Mouse (Mus musculus): Measurements from ENCODE around the gene Dusp5. TPM values are rescaled to one million over a fixed set of nuclear protein-coding genes. Genes with fewer than 3 reads are reported as not detected.

The Dusp5 gene
- polyA plus RNA-seq, 1 experiment from 2014 or later = 3.0 TPM

DNA sequence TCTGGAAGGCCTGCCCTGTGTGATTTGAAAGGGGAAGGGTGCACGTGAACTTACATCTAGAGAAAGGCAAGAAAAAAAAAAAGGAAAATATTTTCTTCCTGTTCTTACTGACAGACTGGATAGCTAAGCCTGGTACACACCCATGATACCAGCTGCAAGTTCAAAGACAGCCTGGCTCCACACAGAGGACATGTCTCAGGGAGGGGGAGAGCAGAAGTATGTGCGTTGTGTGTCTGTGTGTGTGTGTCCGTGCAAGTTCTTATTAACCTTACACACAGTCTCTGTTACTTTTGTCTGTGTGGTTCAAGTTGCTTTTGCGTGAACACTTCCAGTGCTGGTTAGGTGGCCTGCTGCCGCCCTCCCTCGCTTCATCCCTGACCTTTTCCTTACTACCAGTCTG lies 7.3 kb downstream of the Dusp5 start:
- Histone ChIP-seq H3K36me3 (replicated peaks; ENCODE audit: control insufficient read depth, insufficient read depth) (no peaks in the 10 kb centered on the region), H3K27me3 (ENCODE audit: control insufficient read depth, insufficient read depth, low read length) (peaks cover 8% of the 10 kb centered on the region), H3K4me2 (replicated peaks) (no peak overlapping the region), H3K4me1 (replicated peaks; ENCODE audit: control insufficient read depth, insufficient read depth, low read length) (no peaks in the 10 kb centered on the region), H3K4me3 (replicated peaks; ENCODE audit: low read length) (no peak overlapping the region), H3K27ac (no peak overlapping the region), H3K9me3 (ENCODE audit: control insufficient read depth, low read length) (no peaks in the 10 kb centered on the region), H3K9ac (no peak overlapping the region)
- 92% methylated on average over 6 of the region's 6 CpGs for WGBS
- no peak for ATAC-seq (ENCODE audit: low FRiP score)
- DNase-seq (ENCODE audit: low spot score) = no peak

DNA sequence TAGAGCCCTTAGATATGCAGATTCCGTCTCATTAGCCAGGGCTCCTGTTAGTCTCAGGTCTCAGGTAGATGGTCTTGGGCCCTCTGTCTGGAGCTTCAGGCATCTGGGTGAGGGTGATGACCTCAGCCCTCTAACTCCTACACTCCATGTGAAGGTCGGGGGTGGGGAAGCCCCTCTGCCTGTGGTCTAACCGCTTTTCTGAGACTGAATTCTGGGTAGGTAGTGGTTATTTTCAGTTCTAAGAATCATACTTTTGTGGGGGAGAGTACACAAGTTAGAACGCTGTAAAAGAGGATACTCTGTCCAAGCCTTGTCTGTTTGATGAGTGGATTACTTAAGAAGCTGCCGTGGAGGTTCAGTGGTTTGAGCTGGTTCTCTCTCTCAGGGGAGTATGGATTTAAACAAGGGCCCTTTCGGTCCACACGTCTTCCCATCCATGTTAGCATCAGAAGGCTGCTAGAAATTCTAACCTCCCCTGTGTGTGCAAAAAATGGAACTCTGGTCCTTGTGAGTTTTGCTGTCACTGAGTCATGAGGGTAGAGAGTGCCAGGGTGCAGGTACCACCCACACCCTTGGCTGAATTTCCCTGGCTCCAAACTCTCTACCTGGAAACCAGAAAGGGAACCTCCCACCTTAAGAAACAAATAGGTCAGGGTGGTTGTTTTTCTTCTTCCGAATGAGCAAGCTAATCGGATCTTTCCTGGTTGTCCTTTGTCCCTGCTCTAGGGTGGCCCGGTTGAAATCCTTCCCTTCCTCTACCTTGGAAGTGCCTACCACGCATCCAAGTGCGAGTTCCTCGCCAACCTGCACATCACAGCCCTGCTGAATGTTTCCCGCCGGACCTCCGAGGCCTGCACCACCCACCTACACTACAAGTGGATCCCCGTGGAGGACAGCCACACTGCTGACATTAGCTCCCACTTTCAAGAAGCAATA lies 8.1 kb downstream of the Dusp5 start:
- 82% methylated on average over 17 of the region's 17 CpGs for WGBS
- DNase-seq (ENCODE audit: low spot score) (no peak), ATAC-seq (ENCODE audit: low FRiP score) (no peak)
- Histone ChIP-seq H3K4me1 (replicated peaks; ENCODE audit: control insufficient read depth, insufficient read depth, low read length) (no peaks in the 10 kb centered on the region), H3K27me3 (ENCODE audit: control insufficient read depth, insufficient read depth, low read length) (peaks cover under 1% of the 10 kb centered on the region), H3K27ac (no peak overlapping the region), H3K9ac (no peak overlapping the region), H3K36me3 (replicated peaks; ENCODE audit: control insufficient read depth, insufficient read depth) (no peaks in the 10 kb centered on the region), H3K4me2 (replicated peaks) (no peak overlapping the region), H3K9me3 (ENCODE audit: control insufficient read depth, low read length) (no peaks in the 10 kb centered on the region), H3K4me3 (replicated peaks; ENCODE audit: low read length) (no peak overlapping the region)

DNA sequence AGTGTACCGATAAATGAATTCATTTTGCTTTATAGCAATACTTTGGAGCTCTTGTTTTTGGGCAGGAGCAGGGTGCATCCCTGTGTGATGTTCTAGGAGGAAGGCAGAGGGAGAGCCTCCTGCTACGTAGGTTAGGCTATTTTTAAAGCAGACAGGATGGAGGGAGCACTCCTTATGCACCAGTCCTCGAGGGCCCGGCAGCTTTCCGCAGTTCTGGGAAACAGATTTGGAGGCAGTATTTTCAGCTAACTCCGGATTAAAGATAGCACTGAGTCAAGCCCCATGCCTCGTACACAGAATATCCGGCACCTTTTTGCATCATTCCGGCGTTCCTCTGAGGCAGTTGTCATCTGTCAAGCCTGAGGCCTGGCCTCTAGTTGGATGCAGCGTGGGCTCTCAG lies 9.1 kb downstream of the Dusp5 start:
- ATAC-seq (ENCODE audit: low FRiP score) (no peak), DNase-seq (ENCODE audit: low spot score) (no peak)
- Histone ChIP-seq H3K27ac (no peak overlapping the region), H3K4me3 (replicated peaks; ENCODE audit: low read length) (no peak overlapping the region), H3K9me3 (ENCODE audit: control insufficient read depth, low read length) (no peaks in the 10 kb centered on the region), H3K9ac (no peak overlapping the region), H3K4me1 (replicated peaks; ENCODE audit: control insufficient read depth, insufficient read depth, low read length) (no peaks in the 10 kb centered on the region), H3K4me2 (replicated peaks) (no peak overlapping the region), H3K36me3 (replicated peaks; ENCODE audit: control insufficient read depth, insufficient read depth) (no peaks in the 10 kb centered on the region), H3K27me3 (ENCODE audit: control insufficient read depth, insufficient read depth, low read length) (no peaks in the 10 kb centered on the region)
- 96% methylated on average over 11 of the region's 11 CpGs for WGBS

DNA sequence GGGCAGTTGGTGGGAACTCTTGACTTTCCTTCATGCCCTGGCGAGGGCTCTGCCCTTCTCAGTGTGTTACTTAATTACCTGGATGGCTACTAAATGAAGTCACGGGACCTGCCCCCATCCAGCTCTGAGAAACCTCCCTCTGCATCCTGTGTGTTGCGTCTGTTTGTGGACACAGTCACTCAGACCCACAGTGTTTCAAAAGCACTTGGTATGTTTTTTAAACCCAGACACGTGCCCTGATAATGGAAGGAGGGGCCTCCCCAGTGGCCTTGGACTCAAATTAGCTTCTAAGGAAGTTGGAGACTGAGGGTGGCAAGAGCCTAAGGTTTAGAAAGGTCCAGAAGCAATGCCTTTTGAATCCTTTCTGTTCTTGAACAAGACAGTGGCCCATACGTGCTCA lies 9.9 kb downstream of the Dusp5 start:
- Histone ChIP-seq H3K27me3 (ENCODE audit: control insufficient read depth, insufficient read depth, low read length) (no peaks in the 10 kb centered on the region), H3K27ac (no peak overlapping the region), H3K9me3 (ENCODE audit: control insufficient read depth, low read length) (no peaks in the 10 kb centered on the region), H3K4me3 (replicated peaks; ENCODE audit: low read length) (no peak overlapping the region), H3K4me2 (replicated peaks) (no peak overlapping the region), H3K9ac (no peak overlapping the region), H3K36me3 (replicated peaks; ENCODE audit: control insufficient read depth, insufficient read depth) (no peaks in the 10 kb centered on the region), H3K4me1 (replicated peaks; ENCODE audit: control insufficient read depth, insufficient read depth, low read length) (no peaks in the 10 kb centered on the region)
- ATAC-seq (ENCODE audit: low FRiP score) (no peak), DNase-seq (ENCODE audit: low spot score) (no peak)
- 77% methylated on average over 5 of the region's 5 CpGs for WGBS

DNA sequence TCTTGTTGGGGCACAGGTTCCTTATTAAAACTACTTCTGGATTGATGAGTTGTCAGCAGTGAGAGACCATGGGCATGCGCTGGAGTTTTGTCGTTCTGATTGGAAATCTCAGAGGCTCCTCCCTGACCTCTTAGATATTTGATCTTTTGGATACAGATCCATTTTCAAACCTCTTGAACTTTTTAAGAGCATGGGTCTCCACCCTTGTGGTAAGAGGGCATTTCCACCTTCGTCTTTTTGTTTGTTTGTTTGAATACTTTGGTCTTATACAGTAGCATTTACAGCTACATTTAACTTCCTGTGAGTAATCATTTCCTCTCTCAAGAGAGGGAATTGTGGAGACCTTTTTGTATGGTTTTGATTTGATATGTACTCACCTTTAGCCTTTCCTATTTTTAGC lies 10.4 kb downstream of the Dusp5 start:
- no peak overlapping the region for H3K4me2 ChIP-seq (replicated peaks)
- ATAC-seq (ENCODE audit: low FRiP score) = no peak
- WGBS = 95% methylated on average over 3 of the region's 3 CpGs
- no peaks in the 10 kb centered on the region for H3K9me3 ChIP-seq (ENCODE audit: control insufficient read depth, low read length)
- no peaks in the 10 kb centered on the region for H3K27me3 ChIP-seq (ENCODE audit: control insufficient read depth, insufficient read depth, low read length)
- H3K27ac ChIP-seq = no peak overlapping the region
- no peaks in the 10 kb centered on the region for H3K36me3 ChIP-seq (replicated peaks; ENCODE audit: control insufficient read depth, insufficient read depth)
- no peak for DNase-seq (ENCODE audit: low spot score)
- no peak overlapping the region for H3K9ac ChIP-seq
- no peaks in the 10 kb centered on the region for H3K4me1 ChIP-seq (replicated peaks; ENCODE audit: control insufficient read depth, insufficient read depth, low read length)
- H3K4me3 ChIP-seq (replicated peaks; ENCODE audit: low read length) = no peak overlapping the region

DNA sequence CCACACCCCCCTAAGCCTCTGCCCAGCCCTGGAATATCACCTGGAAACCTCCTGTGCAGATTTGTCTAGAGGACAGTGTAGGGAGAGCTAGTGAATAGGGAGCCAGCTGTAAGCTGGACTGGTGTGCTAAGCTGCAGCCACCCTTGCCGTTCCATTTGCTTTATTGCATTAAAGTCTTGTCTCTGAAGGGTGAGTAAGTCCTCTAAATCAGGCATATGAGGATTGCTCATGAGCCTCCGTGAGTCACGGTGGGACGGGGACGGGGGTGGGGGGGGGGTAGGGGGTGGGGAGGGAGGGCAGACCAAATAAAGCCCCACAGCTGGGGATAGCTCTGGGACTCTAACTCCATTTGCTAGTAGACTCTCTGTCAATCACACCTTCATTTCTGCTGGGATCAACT lies 14.7 kb downstream of the Dusp5 start:
- DNase-seq (ENCODE audit: low spot score) (no peak), ATAC-seq (ENCODE audit: low FRiP score) (no peak)
- WGBS = 59% methylated on average over 5 of the region's 5 CpGs
- Histone ChIP-seq H3K9me3 (ENCODE audit: control insufficient read depth, low read length) (no peaks in the 10 kb centered on the region), H3K27me3 (ENCODE audit: control insufficient read depth, insufficient read depth, low read length) (no peaks in the 10 kb centered on the region), H3K4me3 (replicated peaks; ENCODE audit: low read length) (no peak overlapping the region), H3K27ac (no peak overlapping the region), H3K4me1 (replicated peaks; ENCODE audit: control insufficient read depth, insufficient read depth, low read length) (peaks cover 5% of the 10 kb centered on the region; the same call in 1 of the 2 replicates), H3K4me2 (replicated peaks) (no peak overlapping the region), H3K9ac (no peak overlapping the region), H3K36me3 (replicated peaks; ENCODE audit: control insufficient read depth, insufficient read depth) (no peaks in the 10 kb centered on the region)

DNA sequence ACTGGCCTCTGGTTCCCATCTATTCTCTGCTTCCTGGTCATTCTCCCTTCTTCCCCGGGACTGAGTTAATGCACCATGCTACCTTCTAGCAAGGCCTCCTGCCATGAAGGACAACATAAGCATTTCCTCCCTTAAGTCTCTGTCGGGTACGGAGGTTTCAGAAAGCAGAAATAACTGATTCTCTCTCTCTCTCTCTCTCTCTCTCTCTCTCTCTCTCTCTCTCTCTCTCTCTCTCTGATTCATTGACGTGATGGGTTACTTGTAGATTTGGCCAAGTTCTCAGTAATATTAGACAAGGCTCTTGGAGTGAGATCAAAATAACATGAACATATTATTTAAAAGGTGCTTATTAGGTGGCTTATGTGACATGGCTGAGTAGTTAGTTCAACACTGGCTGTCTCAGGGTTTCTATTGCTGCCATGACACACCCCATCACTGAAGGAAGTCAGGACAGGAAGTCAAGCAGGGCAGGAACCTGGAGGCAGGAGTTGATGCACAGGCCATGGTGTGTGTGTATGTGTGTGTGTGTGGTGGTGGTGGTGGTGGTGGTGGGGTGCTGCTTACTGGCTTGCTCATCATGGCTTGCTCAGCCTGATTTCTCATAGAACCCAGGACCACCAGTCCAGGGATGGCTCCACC lies 16.1 kb downstream of the Dusp5 start:
- H3K9me3 ChIP-seq (ENCODE audit: control insufficient read depth, low read length) = no peaks in the 10 kb centered on the region
- no peak overlapping the region for H3K9ac ChIP-seq
- ATAC-seq (ENCODE audit: low FRiP score) = no peak
- H3K27ac ChIP-seq = no peak overlapping the region
- H3K4me3 ChIP-seq (replicated peaks; ENCODE audit: low read length) = no peak overlapping the region
- WGBS = 77% methylated on average over 4 of the region's 4 CpGs
- DNase-seq (ENCODE audit: low spot score) = no peak
- no peaks in the 10 kb centered on the region for H3K36me3 ChIP-seq (replicated peaks; ENCODE audit: control insufficient read depth, insufficient read depth)
- H3K4me2 ChIP-seq (replicated peaks) = no peak overlapping the region
- H3K4me1 ChIP-seq (replicated peaks; ENCODE audit: control insufficient read depth, insufficient read depth, low read length) = peaks cover 5% of the 10 kb centered on the region; the same call in 1 of the 2 replicates
- no peaks in the 10 kb centered on the region for H3K27me3 ChIP-seq (ENCODE audit: control insufficient read depth, insufficient read depth, low read length)

DNA sequence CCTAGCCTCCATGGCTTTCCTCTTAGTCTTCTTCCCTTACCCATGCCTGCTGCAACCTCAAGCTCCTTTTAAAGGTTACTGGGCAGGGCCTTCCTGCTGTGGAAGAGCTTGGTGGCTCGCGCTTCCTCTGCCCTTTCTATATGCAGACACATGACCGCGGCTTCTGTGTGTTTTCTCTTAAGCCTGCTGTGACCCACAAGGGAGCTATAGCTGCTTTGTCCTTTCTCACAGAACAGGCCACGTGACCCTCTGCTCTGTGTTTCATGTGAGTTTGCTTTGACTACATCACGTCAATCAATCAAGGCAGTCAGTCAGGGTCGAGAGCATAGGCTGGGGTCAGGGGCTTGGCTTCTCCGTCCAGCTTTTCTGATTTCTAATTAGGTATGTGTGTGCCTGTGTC lies 18.7 kb downstream of the Dusp5 start:
- 18% methylated on average over 8 of the region's 8 CpGs for WGBS
- Histone ChIP-seq H3K27ac (no peak overlapping the region), H3K4me3 (replicated peaks; ENCODE audit: low read length) (no peak overlapping the region), H3K4me1 (replicated peaks; ENCODE audit: control insufficient read depth, insufficient read depth, low read length) (peaks cover 5% of the 10 kb centered on the region; the same call in 1 of the 2 replicates), H3K9ac (no peak overlapping the region), H3K36me3 (replicated peaks; ENCODE audit: control insufficient read depth, insufficient read depth) (no peaks in the 10 kb centered on the region), H3K27me3 (ENCODE audit: control insufficient read depth, insufficient read depth, low read length) (no peaks in the 10 kb centered on the region), H3K4me2 (replicated peaks) (no peak overlapping the region), H3K9me3 (ENCODE audit: control insufficient read depth, low read length) (no peaks in the 10 kb centered on the region)
- no peak for ATAC-seq (ENCODE audit: low FRiP score)
- no peak for DNase-seq (ENCODE audit: low spot score)

DNA sequence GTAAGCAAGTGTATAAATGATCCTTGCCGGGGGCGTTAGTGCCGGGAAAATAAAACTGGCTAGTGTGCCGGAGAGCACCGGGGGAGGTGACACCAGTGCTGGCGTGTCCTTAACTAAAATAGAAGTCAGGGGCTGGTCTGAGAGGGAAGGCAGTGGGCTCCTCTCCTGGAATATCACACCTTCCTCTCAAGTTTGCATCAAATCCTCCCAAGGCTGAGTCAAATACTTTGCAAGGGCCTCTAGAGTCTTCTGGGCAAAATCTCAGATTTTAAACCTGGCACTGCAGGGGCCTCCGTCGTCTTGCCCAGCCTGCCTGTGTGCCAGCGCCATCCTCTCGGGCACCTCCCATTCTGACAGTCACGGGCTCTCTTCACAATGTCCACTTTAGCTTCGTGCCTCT lies 22.1 kb downstream of the Dusp5 start:
- Histone ChIP-seq H3K9me3 (ENCODE audit: control insufficient read depth, low read length) (no peaks in the 10 kb centered on the region), H3K27me3 (ENCODE audit: control insufficient read depth, insufficient read depth, low read length) (no peaks in the 10 kb centered on the region), H3K4me1 (replicated peaks; ENCODE audit: control insufficient read depth, insufficient read depth, low read length) (peaks cover 5% of the 10 kb centered on the region; the same call in 1 of the 2 replicates), H3K27ac (no peak overlapping the region), H3K4me2 (replicated peaks) (no peak overlapping the region), H3K36me3 (replicated peaks; ENCODE audit: control insufficient read depth, insufficient read depth) (no peaks in the 10 kb centered on the region), H3K4me3 (replicated peaks; ENCODE audit: low read length) (no peak overlapping the region), H3K9ac (no peak overlapping the region)
- ATAC-seq (ENCODE audit: low FRiP score) (no peak), DNase-seq (ENCODE audit: low spot score) (no peak)
- 86% methylated on average over 12 of the region's 12 CpGs for WGBS
